Mouse (Mus musculus) liver, embryonic 14 days (tissue): ENCODE results near the gene Mup1. TPM values are rescaled to one million over a fixed set of nuclear protein-coding genes. Genes with fewer than 3 reads are reported as not detected.

Experiments used
- polyA plus RNA-seq: library from polyadenylated mRNA; depleted of rRNA; stranded (reverse); fragments of >200 nt; gene quantifications from 2 replicates; pipeline ENCODE4 v1.2.3, GENCODE M21; 2012; rRNA removed

Gene Mup1
- not detected in 2 replicates for polyA plus RNA-seq

GRCm38 (mm10) chr4:60501860-60502259 lies at the start of gene Mup1:
Gene Mup1 (minus strand): TSS chr4:60501960.

Other genes with a start within 250 kb of the Mup1 start
- gene Mup9, start 80.0 kb downstream of the Mup1 start, polyA plus RNA-seq: not detected in 2 replicates
- gene Mup10, start 80.2 kb upstream of the Mup1 start, polyA plus RNA-seq: not detected in 2 replicates
- gene Mup11, start 160.5 kb upstream of the Mup1 start, polyA plus RNA-seq: not detected in 2 replicates
- gene Mup12, start 239.4 kb upstream of the Mup1 start, polyA plus RNA-seq: not detected in 2 replicates